Mouse (Mus musculus) cerebellum, postnatal 25 days (tissue): ENCODE data around the gene Pkd1.

Experiments
- DNase-seq, 2 experiments: peaks; one replicate each; pipeline ENCODE4 v3.0.0; 2021; ENCODE audit warnings: mixed read lengths in 2 of 2

Pkd1 gene

DNA sequence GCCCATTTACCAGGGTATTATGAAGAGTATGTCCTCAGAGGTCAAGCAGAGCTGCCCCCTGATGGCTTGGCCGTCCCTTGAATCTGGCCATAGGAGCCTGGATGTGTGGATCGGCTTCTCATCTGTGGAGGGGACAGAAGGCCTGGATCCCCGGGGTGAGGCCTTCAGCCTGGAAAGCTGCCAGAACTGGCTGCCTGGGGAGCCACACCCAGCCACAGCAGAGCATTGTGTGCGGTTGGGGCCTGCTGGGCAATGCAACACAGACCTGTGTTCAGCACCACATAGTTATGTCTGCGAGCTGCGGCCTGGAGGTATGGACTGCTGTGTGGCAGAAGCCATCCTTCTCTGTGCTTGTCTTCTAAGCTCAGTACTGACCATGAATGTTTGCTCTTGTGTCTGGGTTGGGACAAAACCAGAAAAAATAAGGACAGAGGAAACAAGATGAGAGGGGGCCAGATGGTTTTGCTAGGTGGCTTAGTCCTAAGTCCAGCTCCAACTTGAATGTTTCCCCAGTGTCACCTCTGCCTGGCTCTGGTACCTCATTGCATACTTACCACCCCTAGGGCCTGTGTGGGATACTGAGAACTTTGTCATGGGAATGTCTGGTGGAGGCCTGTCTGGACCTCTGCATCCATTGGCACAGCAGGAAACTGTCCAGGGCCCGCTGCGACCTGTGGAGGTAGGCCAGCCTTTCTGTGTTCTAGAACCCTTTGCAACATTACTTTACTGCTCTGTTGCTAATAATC is 17.6 kb downstream of the Pkd1 start:
- DNase-seq: peak; percentile 37 to 52

DNA sequence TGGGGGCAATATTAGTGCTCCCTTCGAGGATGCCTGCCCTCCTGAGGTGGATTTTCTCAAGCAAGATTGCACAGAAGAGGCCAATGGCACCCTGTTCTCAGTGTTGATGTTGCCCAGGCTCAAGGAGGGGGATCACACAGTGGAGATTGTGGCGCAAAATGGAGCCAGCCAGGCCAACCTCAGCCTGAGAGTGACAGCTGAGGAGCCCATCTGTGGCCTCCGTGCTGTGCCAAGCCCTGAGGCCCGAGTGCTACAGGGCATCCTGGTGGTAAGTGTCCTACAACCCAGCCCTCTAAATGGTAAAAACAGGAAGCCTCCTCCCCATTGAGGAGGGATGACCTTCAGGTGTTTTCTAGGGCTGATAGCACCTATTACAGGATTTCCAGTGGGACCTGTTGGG is 20.2 kb downstream of the Pkd1 start:
- peak; percentile 45 to 60 for DNase-seq

DNA sequence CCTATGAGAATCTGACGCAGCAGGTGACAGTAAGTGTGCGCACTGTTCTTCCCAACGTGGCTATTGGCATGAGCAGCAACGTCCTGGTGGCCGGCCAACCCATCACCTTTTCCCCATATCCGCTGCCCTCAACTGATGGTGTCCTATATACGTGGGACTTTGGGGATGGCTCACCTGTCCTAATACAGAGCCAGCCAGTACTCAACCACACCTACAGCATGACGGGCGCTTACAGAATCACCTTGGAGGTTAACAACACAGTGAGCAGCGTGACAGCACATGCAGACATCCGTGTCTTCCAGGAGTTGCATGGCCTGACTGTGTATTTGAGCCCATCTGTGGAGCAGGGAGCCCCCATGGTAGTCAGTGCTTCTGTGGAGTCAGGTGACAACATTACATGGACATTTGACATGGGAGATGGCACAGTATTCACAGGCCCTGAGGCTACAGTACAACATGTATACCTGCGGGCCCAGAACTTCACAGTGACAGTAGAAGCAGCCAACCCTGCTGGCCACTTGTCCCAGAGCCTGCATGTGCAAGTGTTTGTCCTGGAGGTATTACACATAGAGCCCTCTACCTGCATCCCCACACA is 23.1 kb downstream of the Pkd1 start:
- DNase-seq: no peak

DNA sequence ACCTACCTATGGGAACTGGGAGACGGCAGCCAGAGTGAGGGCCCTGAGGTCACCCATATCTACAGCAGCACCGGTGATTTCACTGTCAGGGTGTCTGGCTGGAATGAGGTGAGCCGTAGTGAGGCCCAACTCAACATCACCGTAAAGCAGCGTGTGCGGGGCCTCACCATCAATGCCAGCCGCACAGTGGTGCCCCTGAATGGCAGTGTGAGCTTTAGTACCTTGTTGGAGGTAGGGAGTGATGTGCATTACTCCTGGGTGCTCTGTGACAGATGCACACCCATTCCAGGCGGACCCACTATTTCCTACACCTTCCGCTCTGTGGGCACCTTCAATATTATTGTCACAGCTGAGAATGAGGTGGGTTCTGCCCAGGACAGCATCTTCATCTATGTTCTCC is 24.2 kb downstream of the Pkd1 start:
- DNase-seq: no peak

DNA sequence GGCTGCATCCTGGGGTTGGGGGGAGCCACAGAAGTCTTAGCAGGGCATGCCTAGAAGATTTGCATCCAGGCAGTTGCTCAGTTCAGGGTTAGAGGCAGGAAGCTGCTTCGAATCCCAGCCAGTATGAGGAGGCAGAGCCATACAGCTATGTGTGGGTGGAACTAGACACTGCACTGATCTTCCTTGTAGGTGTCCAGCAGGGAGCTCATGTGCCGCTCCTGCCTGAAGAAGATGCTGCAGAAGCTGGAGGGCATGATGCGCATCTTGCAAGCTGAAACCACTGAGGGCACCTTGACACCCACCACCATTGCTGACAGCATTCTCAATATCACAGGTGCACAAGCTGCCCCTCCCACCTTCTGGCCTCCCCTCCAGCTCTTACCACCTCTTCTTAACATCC is 29.9 kb downstream of the Pkd1 start:
- no peak for DNase-seq

- DNase-seq: peak in 1 of 2 experiments; percentile 52
Measured at GRCm38 (mm10) chr17:24580287-24580686, 30.7 kb downstream of the Pkd1 start.

DNA sequence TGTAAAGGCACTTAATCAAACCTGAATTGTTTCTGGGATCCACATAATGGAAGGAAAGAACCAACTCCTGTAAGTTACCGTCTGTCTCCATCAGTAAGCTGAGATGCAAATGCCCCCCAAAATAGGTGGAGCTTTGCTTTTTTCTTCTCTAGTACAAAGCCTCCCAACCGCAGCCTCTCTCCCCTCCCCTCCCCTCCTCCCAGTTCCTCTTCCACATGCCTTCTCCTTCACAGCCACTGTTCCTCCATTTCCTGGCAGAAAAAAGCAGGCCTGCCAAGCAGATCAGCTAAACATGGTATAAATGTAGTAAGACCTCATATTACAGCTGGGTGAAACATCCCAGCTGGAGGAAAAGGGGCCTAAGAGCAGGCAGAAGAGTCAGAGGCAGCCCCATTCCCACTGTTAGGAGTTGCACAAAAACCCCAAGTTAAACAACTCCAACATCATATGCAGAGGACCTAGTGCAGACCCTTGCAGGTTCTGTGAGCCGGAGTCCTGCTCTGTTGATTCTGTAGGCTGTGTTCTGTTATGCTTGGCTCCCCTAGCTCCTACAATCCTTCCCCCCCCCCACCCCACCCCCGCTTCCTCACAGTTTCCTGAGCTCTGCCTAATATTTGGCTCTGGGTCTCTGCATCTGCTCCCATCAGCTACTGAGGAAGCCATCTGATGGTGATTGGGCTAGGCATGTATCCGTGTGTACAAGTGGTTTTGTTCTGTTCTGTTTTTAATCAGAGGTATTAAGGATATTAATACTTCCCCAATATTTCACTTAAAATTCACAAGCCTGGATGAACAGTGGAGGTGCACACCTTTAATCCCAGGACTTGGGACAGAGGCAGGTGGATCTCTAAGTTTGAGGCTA is 34.2 kb downstream of the Pkd1 start:
- DNase-seq: no peak

DNA sequence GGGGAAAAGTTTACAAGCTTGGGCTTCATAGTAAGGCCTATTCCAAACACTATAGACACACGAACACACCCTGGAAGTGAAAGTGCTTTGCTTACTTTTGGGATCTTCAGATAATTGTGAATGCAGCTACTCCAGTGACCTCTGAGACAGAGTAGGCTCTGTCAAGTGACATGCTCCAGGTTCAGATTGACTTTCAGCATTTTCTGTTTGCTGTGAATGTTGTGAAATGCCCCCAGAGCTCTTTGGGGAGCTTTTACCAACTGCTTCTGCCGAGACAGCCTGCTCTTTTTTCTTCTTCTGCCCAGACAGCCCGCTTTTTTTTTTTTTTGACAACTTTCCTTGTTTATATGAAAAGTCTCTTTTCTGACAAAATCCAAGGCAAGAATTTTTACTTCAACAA is 34.9 kb downstream of the Pkd1 start:
- DNase-seq: no peak

DNA sequence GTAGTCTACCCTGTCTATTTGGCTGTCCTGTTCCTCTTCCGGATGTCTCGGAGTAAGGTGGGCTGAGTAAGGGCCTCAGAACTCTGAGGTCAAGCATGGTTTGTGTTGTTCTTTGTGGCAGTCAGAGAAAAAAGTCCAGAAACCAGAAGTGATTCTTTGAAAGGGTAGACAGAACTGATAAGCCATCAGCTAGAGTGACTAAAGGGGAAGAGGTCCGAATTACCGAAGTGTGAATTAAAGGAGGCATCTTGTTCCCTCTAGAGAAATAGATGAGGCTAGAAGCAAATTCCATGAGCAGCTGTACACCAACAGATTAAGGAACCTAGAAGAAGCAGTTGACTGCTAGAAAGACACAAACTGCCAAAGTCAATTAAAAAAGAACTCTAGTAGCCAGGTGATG is 36.9 kb downstream of the Pkd1 start:
- DNase-seq: no peak

DNA sequence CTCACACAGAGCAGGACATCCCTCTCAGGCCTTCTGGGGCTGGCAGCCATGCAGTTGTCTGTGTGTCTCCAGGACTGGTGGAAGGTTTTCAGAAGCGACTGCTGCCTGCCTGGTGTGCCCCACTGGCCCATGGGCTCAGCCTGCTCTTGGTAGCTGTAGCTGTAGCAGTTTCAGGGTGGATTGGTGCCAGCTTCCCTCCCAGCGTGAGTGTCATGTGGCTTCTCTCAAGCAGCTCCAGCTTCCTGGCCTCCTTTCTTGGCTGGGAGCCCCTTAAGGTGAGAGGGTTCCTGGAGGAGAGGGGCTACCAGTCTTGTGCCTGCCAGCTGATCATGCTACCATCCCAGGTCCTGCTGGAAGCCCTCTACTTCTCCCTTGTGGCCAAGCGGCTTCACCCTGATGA is 41.3 kb downstream of the Pkd1 start:
- DNase-seq: peak; percentile 76 to 85

DNA sequence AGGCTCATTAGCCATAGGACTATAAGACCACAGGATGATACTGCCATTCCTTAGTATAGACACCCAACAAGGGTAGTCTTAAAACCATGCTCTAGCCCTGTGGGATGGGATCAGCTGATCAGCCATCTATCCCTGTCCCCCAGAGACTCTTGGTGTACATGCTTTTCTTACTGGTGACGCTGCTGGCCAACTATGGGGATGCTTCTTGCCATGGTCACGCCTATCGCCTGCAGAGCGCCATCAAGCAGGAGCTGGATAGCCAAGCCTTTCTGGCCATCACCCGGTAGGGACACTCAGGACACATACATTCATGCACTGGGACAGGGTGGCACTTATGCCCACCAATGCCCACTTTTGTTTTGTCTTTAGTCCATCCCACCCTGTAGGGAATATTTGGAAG is 42.1 kb downstream of the Pkd1 start:
- DNase-seq: no peak

GRCm38 (mm10) chr17:24593248-24593647 is 43.6 kb downstream of the Pkd1 start:
- DNase-seq: no peak

- DNase-seq: peak; percentile 49 to 65
Measured at GRCm38 (mm10) chr17:24593992-24594890, 44.6 kb downstream of the Pkd1 start.

DNA sequence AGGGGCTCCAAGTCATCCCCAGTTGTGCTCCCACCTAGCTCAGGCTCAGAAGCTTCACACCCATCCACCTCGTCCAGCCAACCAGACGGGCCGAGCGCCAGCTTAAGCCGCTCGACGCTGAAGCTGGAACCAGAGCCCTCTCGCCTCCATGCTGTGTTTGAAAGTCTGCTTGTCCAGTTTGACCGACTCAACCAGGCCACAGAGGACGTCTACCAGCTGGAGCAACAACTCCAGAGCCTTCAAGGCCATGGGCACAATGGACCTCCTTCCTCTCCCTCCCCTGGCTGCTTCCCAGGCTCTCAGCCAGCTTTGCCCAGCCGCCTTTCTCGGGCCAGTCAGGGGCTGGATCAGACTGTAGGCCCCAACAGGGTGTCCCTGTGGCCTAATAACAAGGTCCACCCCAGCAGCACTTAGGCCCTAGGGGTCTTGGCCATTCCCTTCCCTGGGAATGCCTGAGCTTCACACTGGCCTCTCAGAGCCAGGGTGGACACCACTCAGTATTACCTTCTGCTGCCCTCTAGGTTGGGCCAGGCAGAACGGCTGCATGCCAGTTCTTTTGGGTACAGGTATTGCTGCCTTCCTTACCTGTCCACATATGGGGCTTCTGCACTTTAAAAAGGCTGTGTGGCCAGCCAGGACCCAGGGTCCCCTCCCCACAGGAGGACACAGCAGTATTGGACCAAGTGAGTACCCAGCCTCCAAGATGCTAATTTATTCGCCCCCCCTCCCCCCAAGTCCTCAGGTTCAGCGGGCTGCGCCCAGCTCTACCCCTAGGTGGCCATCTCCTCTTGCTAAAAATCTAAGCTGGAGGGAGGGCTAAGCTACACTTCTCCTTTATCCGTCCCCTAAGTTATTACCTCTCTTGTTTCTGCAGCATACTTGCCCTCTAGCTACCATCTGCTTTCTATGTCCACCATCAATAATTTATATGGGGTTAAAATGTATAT is 45.8 kb downstream of the Pkd1 start:
- DNase-seq: peak; percentile 72 to 76

DNA sequence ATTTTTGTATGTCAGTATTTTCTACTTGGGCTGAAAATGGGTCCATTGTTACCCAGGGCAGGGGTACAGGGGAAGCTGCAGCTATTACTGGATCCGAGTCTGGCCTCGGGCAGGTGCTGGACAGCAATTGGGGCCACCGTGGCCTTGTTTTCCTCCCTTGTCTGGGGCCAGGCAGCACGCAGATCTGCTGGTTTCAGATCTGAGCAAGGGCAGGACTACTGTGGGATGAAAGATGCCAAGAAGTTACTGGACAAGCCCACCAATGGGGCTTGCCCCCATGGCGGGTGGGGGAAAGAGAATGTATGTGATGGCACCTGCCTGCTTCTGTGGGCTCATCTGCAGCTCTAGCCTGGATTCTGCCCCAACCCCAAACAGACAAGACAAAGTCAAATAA is 46.4 kb downstream of the Pkd1 start:
- DNase-seq: peak; percentile 36 to 43

DNA sequence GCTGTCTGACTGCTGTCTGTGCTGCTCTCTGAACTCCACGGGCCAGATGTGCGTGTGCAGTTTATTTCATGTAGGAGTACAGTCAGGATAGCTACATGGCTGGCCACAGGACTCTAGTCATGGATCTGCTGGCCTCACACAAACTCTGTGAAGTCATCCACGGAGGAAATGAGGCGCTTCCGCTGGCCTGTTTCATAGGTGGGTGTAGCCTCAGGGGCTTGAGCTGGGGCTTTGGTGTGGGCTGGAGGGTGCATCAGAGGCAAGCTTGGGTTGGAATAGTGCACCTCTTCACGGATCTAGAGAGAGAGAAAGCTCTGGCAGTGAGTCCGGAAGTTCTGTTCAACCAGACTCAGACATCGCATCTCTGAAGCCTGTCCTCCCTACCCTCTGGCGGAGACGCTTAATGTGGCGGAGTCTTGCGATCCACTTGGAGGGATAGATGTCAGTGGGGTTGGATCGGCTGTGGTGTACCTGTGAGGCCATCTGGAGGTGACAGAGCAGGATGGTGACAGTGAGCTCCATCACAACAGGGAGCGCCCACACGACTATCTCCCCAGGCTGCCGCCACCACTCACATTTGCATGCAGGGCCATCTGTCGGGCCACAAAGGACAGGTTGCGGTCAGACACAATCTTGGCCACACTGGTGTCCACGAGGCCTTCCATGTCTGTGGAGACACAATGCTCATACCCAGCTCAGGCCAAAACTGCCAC is 47.0 kb downstream of the Pkd1 start:
- peak; percentile 89 for DNase-seq

GRCm38 (mm10) chr17:24597989-24598388 is 48.4 kb downstream of the Pkd1 start:
- DNase-seq: no peak

GRCm38 (mm10) chr17:24600502-24600901 is 50.9 kb downstream of the Pkd1 start:
- DNase-seq: peak; percentile 49 to 64

GRCm38 (mm10) chr17:24603961-24604360 is 54.3 kb downstream of the Pkd1 start:
- DNase-seq: no peak

DNA sequence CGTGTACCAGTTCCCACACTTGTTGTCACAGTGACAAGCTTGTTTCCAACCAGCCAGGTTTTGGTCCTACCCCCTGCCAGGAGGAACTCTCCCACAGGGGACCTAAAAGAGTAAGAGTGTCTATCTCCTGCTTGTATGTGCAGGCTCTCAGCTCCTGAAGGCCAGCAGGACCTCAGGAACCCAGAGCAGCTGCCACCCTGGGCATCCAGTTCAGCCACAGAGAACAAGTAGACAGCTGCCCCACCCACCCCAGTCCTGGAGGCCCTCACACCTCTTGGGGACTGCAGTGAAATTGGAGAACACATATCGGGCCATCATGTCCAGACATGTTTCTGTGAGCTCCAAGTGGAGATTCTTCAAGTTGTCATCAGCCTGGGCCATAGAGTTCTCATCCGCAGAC is 54.9 kb downstream of the Pkd1 start:
- no peak for DNase-seq

DNA sequence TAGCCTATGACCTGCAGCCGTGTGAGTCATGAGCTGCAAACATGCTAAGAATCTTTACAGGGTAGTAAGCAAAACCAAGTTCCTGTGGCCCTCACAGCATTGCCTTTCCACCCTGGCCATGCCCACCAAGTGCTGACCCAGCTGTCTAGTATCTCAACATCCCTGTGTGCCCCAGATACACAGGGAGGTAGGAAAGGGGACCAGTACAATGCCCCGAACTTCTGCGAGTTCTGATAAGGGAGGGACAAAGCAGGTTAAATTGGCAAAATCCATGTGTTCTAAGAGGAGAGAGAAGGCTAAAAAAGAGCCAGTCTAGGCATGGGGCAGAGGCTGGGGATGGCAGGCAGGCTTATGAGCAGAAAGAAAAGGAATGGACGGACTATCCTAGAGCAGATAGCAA is 58.7 kb downstream of the Pkd1 start:
- no peak for DNase-seq
